Mouse (Mus musculus) C2C12 (cell line): ENCODE data around the gene Haus2. TPM values are rescaled to one million over a fixed set of nuclear protein-coding genes. Genes with fewer than 3 reads are reported as not detected.

Source experiments
- H3K27me3 ChIP-seq: one replicate; pipeline ENCODE4 v1.6.1; 2011; ENCODE audit not compliant: control insufficient read depth, insufficient read depth, insufficient read length
- H3K36me3 ChIP-seq: one replicate; pipeline ENCODE4 v1.6.1; 2011; ENCODE audit not compliant: control insufficient read depth, insufficient read depth
- H3K4me3 ChIP-seq: one replicate; pipeline ENCODE4 v1.5.1; 2011; ENCODE audit warnings: mild to moderate bottlenecking, control low read depth; ENCODE audit not compliant: poor library complexity, insufficient read depth, severe bottlenecking
- H3K79me2 ChIP-seq: one replicate; pipeline ENCODE4 v1.6.1; 2011; ENCODE audit not compliant: control insufficient read depth, insufficient read depth
- H3K79me3 ChIP-seq: one replicate; pipeline ENCODE4 v1.6.1; 2011; ENCODE audit warnings: low read depth, control low read depth
- H3ac ChIP-seq: one replicate; pipeline ENCODE3; 2011; ENCODE audit warnings: low read depth; ENCODE audit not compliant: control insufficient read depth, insufficient read length
- CEBPB ChIP-seq: IDR thresholded peaks from one replicate; pipeline ENCODE4 v1.6.1; 2011; ENCODE audit warnings: low read depth, mild to moderate bottlenecking, control low read depth, moderate library complexity
- CTCF ChIP-seq: IDR thresholded peaks from one replicate; pipeline ENCODE4 v1.5.1; 2011; ENCODE audit not compliant: control insufficient read depth, insufficient read depth, insufficient read length
- FOSL1 ChIP-seq: IDR thresholded peaks from one replicate; pipeline ENCODE4 v1.8.0; 2011; ENCODE audit warnings: mild to moderate bottlenecking, low read length; ENCODE audit not compliant: poor library complexity, insufficient read depth, severe bottlenecking
- MAX ChIP-seq: IDR thresholded peaks from one replicate; pipeline ENCODE4 v1.6.1; 2011; ENCODE audit warnings: mild to moderate bottlenecking, control low read depth
- MYOD1 ChIP-seq: IDR thresholded peaks from one replicate; pipeline ENCODE4 v1.6.1; 2011; ENCODE audit warnings: low read depth; ENCODE audit not compliant: control insufficient read depth, insufficient read length
- MYOG ChIP-seq: IDR thresholded peaks from one replicate; pipeline ENCODE4 v1.6.1; 2011; ENCODE audit not compliant: control insufficient read depth, insufficient read length; ENCODE audit errors: extremely low read depth
- USF1 ChIP-seq: IDR thresholded peaks from one replicate; pipeline ENCODE4 v1.6.1; 2011; ENCODE audit warnings: low read depth, mild to moderate bottlenecking, control low read depth, moderate library complexity
- polyA plus RNA-seq: library from polyadenylated mRNA; unstranded; fragments of >200 nt; fragmentation: generic; extraction: Trizol; gene quantifications from one replicate; pipeline ENCODE4 v1.2.1, GENCODE M21; 2012; ENCODE audit warnings: missing spikeins

The Haus2 gene
- polyA plus RNA-seq, 1 experiment = 4.1 TPM

DNA sequence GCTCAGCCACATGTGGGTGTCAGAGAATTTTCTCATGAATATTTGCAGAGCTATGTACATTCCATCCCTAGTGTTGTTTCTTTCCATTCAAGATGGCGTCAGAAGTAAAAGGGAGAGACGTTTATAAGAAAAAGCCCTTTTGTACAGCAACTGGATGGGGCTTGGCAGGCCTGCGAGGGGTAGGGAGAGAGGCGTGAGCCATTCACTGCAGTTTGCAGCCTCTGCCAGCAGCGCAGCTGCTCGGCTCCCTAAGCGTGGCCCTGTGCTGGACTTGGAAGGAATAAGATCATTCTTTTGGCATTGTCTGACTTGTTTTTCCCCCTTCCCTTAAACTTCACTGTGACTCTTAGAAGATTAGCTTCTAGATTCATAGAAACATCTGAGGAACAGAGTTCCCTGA lies 34.7 kb downstream of the Haus2 start:
- Histone ChIP-seq H3K36me3 (peaks cover 4% of the 10 kb centered on the region), H3ac (no peak overlapping the region), H3K79me3 (no peaks in the 10 kb centered on the region), H3K79me2 (no peaks in the 10 kb centered on the region), H3K4me3 (no peak overlapping the region), H3K27me3 (no peaks in the 10 kb centered on the region)
- no peak for TF ChIP-seq CTCF
- TF ChIP-seq CEBPB = no peak
- no peak for TF ChIP-seq MAX
- TF ChIP-seq FOSL1 = no peak
- TF ChIP-seq USF1 = no peak
- no peak for TF ChIP-seq MYOG

DNA sequence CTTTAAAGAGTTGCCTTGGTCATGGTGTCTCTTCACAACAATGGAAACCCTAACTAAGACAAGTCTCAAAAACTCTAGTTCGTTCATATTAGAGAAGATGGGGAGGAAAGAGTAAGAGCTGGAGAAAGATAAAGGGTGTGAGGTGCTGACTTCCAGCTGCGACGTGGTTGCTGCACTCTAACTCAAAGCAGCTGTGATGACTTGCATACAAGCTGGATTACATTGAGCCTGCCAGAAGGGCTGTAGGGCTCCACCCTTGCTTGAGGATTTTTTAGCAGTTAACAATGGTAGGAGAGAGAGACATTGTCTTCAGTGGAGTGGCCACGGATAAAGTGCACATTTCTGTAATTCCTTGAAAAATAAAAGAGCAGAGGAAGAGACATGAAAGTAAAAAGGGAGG lies 37.6 kb downstream of the Haus2 start:
- TF ChIP-seq CEBPB (no peak), FOSL1 (no peak)
- no peaks in the 10 kb centered on the region for H3K36me3 ChIP-seq
- H3K4me3 ChIP-seq = no peak overlapping the region
- H3K79me2 ChIP-seq = no peaks in the 10 kb centered on the region
- H3K79me3 ChIP-seq = no peaks in the 10 kb centered on the region
- H3ac ChIP-seq = no peak overlapping the region
- no peaks in the 10 kb centered on the region for H3K27me3 ChIP-seq

DNA sequence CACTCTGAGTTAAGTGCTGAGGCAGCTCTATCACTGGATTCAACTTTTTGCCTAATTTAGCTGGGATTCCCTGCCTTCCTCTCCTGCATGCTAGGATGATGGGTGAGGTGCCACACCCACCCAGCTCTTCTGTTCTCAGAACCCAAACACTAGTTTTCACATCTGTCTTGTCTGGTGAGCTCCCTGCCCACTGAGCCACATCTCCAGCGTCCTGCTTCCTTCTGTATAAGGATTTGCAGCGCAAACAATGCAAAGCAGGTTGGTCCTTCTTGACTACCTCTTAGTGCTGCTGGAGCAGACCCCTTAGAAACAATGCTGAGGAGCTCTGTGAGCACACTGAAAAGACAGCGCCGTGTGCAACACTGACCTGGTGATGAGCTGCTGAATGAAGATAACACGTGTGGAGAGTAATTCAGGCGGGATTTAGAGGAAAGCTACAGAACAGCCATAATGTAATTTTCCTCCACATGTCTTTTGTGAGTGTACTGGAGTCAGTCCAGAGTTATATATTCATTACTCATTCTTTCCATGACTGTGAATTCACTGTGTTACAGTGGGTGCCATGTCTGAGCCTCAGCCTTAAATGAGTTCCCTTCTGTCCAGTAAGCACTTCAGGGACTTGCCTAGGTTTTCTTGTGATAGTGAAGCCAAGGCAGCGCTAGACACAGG lies 43.2 kb downstream of the Haus2 start:
- no peak for TF ChIP-seq CTCF
- no peak for TF ChIP-seq FOSL1
- no peak for TF ChIP-seq USF1
- TF ChIP-seq CEBPB = no peak
- no peak for TF ChIP-seq MYOG
- TF ChIP-seq MYOD1 = no peak
- no peak for TF ChIP-seq MAX
- Histone ChIP-seq H3K27me3 (no peaks in the 10 kb centered on the region), H3K79me3 (no peaks in the 10 kb centered on the region)

DNA sequence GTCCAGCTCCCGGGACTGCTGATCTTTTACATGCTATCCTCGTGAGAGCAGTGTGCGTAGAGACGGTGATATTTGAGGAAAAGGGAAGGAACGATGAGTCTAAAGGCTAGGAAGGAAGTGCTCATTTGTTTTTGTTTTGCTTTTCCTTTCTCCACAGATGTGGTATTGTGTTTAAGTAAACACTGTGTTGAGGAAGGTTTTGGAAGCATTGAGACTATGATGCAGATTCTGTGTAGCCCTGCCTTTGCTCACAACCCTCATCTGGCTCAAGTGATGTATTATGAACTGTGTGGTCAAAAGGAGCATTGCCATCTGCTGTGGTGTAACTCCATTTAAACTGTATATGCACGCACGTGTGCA lies 43.7 kb downstream of the Haus2 start:
- TF ChIP-seq MYOD1 (no peak), CTCF (no peak), USF1 (no peak), FOSL1 (no peak), MYOG (no peak), CEBPB (no peak), MAX (no peak)
- Histone ChIP-seq H3ac (no peak overlapping the region), H3K79me2 (no peaks in the 10 kb centered on the region), H3K36me3 (no peaks in the 10 kb centered on the region), H3K4me3 (no peak overlapping the region), H3K79me3 (no peaks in the 10 kb centered on the region), H3K27me3 (no peaks in the 10 kb centered on the region)

More for the DNA sequence above, 43.2 kb downstream of the Haus2 start:
- Histone ChIP-seq H3K36me3 (no peaks in the 10 kb centered on the region), H3K4me3 (no peak overlapping the region), H3K79me2 (no peaks in the 10 kb centered on the region), H3ac (no peak overlapping the region)

DNA sequence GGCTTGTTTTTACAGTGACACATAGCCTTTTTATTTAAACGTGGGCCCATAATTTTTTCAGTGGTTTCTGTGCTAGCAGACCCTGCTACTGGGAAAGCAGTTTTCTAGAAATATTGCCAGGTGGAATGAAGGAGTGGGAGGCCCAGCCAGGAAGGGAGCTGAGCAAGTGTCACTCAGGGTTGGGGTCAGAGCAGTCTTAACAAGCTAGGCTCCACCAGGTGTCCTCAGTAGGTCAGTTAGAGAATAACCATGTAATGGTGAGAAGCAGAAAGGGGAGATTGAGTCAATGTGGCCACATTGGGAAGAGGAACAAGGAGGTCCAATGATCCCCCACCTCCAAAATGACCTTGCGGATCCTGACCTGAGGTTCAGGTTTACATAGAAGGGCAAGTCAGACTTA lies 45.5 kb downstream of the Haus2 start:
- TF ChIP-seq MYOG (no peak), CEBPB (no peak), USF1 (no peak), MAX (no peak), CTCF (no peak), FOSL1 (no peak)
- no peaks in the 10 kb centered on the region for H3K27me3 ChIP-seq

DNA sequence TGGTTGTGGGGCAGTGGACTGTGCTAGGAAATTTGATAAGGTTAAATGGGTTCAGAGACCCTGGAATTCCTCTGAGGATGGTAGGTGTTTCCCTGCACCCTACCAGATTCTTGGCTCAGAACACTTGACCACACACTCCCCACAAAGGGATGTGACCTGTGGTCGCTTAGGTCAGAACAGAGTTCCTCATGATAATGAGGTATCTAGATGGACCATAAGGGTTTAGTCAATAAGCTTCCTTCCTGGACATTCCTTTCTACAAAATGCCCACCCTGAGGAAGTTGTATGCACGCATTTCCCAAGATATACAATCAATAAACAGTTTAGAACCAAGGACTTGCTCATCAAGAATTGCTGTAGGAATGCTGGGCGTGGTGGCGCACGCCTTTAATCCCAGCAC lies 46.7 kb downstream of the Haus2 start:
- Histone ChIP-seq H3ac (no peak overlapping the region), H3K4me3 (no peak overlapping the region), H3K79me2 (no peaks in the 10 kb centered on the region), H3K36me3 (no peaks in the 10 kb centered on the region), H3K27me3 (no peaks in the 10 kb centered on the region), H3K79me3 (no peaks in the 10 kb centered on the region)
- no peak for TF ChIP-seq MYOD1
- no peak for TF ChIP-seq USF1
- no peak for TF ChIP-seq FOSL1
- no peak for TF ChIP-seq MYOG
- TF ChIP-seq MAX = no peak
- no peak for TF ChIP-seq CEBPB
- TF ChIP-seq CTCF = no peak

More for the DNA sequence above, 45.5 kb downstream of the Haus2 start:
- Histone ChIP-seq H3K36me3 (no peaks in the 10 kb centered on the region), H3K79me3 (no peaks in the 10 kb centered on the region), H3K4me3 (no peak overlapping the region), H3K79me2 (no peaks in the 10 kb centered on the region), H3ac (no peak overlapping the region)
